Mouse (Mus musculus) forebrain, embryonic 11.5 days (tissue): ENCODE data around the gene Hist1h2bg. TPM values are rescaled to one million over a fixed set of nuclear protein-coding genes. Genes with fewer than 3 reads are reported as not detected.
"Not testable (repeated sequence)": the region's sequence is repeated elsewhere in the genome, so short reads cannot be mapped to it uniquely, and the experiment has no call there.

Source experiments
- ATAC-seq: fragments of 200-750 bp; cut with Nextera tagmentation; replicated peaks from 2 replicates; pipeline ENCODE4 v1.8.0; 2017; ENCODE audit warnings: moderate TSS enrichment; ENCODE audit not compliant: low FRiP score
- DNase-seq: peaks from one replicate; pipeline ENCODE4 v3.0.0-alpha.2; 2017; ENCODE audit warnings: low spot score
- H3K27ac ChIP-seq: fragments of 300-500 bp; sonication (generic); 2 replicates; pipeline ENCODE4 v1.5.1; 2014; ENCODE audit warnings: low read depth, low read length
- H3K27me3 ChIP-seq: fragments of 300-500 bp; sonication (generic); 2 replicates; pipeline ENCODE4 v1.6.1; 2014; ENCODE audit warnings: mild to moderate bottlenecking, low read length, mixed read lengths; ENCODE audit not compliant: control insufficient read depth, insufficient read depth
- H3K36me3 ChIP-seq: fragments of 300-500 bp; sonication (generic); 2 replicates; pipeline ENCODE4 v1.6.1; 2014; ENCODE audit warnings: mild to moderate bottlenecking, low read length, moderate library complexity, mixed read lengths; ENCODE audit not compliant: control insufficient read depth, insufficient read depth
- H3K4me1 ChIP-seq: fragments of 300-500 bp; sonication (generic); replicated peaks from 2 replicates; pipeline ENCODE4 v1.6.1; 2014; ENCODE audit warnings: low read length, mixed read lengths; ENCODE audit not compliant: control insufficient read depth, insufficient read depth
- H3K4me2 ChIP-seq: fragments of 300-500 bp; sonication (generic); 2 replicates; pipeline ENCODE4 v1.6.1; 2014; ENCODE audit warnings: low read depth, mild to moderate bottlenecking, low read length, moderate library complexity, mixed read lengths; ENCODE audit not compliant: severe bottlenecking
- H3K4me3 ChIP-seq: fragments of 300-500 bp; sonication (generic); 2 replicates; pipeline ENCODE4 v1.5.1; 2014; ENCODE audit warnings: low read depth, low read length
- H3K9ac ChIP-seq: fragments of 300-500 bp; sonication (generic); 2 replicates; pipeline ENCODE4 v1.6.1; 2014; ENCODE audit warnings: low read length
- H3K9me3 ChIP-seq: fragments of 300-500 bp; sonication (generic); 2 replicates; pipeline ENCODE4 v1.6.1; 2016; ENCODE audit warnings: low read length, mixed read lengths; ENCODE audit not compliant: control insufficient read depth
- WGBS: fragments of 180-500 bp; shearing (Covaris S2); extraction: QIAGEN DNeasy Blood & Tissue Kit; methylation state at CpG from one replicate; pipeline ENCODE4 v1.1.7; 2014; 5-methylcytosine and 5-hydroxymethylcytosine counted together
- polyA plus RNA-seq: library from polyadenylated mRNA; unstranded; fragments of >200 nt; fragmentation: Nextera tagmentation; extraction: Ambion mirVana; gene quantifications from 2 replicates; pipeline ENCODE4 v1.2.1, GENCODE M21; 2014

The Hist1h2bg gene
- polyA plus RNA-seq, 1 experiment from 2014 or later: 7.4 TPM

DNA sequence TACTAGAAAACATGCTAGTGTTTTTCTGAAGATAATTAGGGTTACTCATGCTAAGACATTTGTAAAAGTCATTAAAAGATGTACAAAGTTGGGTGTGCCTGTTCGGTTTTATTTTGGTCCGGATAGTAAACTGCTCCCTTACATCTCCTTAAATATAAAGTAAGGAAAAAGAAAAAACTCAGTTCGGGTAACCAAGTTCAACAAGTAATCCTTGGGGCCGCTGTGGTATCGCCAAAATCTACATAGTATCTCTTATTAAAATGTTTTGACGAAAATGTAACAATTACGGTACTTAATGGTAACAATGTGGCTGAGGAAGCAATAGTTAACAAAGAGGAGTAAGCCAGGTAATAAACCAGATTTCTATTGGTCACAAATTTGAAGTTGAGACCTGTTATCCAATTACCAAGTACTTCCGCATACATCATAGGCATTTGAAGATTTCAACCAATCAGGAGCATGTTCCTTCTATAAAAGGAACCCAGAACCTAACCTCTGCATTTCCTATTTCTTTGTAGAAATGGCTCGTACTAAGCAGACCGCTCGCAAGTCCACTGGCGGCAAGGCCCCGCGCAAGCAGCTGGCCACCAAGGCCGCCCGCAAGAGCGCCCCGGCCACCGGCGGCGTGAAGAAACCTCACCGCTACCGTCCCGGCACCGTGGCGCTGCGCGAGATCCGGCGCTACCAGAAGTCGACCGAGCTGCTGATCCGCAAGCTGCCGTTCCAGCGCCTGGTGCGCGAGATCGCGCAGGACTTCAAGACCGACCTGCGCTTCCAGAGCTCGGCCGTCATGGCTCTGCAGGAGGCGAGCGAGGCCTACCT, 27.0 kb upstream of the Hist1h2bg start, which contains the start of gene Hist1h3f:
Gene Hist1h3f (plus strand): TSS at position 88 of the 822 bp plus-strand sequence.
- H3K4me3 ChIP-seq: peak within 1 kb of the TSS; percentile 40
- WGBS: under 1% methylated on average over 24 of the region's 45 CpGs
- peak within 1 kb of the TSS; percentile 74 for H3K4me2 ChIP-seq
- ATAC-seq (peak; percentile 94), DNase-seq (peak; percentile 79)
- no peaks in the 10 kb centered on the region for H3K27me3 ChIP-seq
- no peaks in the 10 kb centered on the region for H3K36me3 ChIP-seq
- peak within 1 kb of the TSS; percentile 68 for H3K9ac ChIP-seq
- no peaks in the 10 kb centered on the region for H3K9me3 ChIP-seq
- no peaks in the 10 kb centered on the region for H3K4me1 ChIP-seq
- H3K27ac ChIP-seq: peak within 1 kb of the TSS; percentile 94

GRCm38 (mm10) chr13:23544787-23545120, 26.4 kb upstream of the Hist1h2bg start:
- peak overlapping the region; percentile 37 for H3K4me3 ChIP-seq
- H3K4me2 ChIP-seq: peak overlapping the region; percentile 38; the same call in 1 of the 2 replicates
- not testable (repeated sequence) for H3K27ac ChIP-seq, H3K36me3 ChIP-seq, H3K9me3 ChIP-seq, DNase-seq, H3K27me3 ChIP-seq, H3K4me1 ChIP-seq, ATAC-seq
- WGBS: 0% methylated on average over 11 of the region's 14 CpGs
- H3K9ac ChIP-seq: peak overlapping the region; percentile 64

- no peaks in the 10 kb centered on the region for H3K27me3 ChIP-seq
Observed at GRCm38 (mm10) chr13:23546694-23547093, 24.5 kb upstream of the Hist1h2bg start.

DNA sequence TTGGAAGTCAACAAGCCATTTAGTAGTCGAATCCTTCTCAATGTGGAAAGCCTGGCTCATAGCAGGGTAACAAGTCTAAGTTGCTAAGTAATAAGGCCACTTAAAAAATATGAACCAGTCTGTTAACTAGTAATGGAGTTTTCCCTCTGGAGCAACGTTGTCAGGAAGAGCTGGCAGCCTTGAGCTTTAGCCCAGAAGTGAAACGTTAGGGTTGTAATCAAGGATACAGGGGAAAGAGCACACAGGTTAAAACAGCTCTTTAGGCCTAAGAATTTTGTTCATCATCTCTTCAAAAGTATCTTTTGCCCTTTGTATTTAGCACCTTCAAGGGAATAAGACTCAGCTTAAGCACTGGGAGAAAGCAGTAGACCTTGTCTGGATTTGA, 20.4 kb upstream of the Hist1h2bg start:
- Histone ChIP-seq H3K27ac (peak overlapping the region; percentile 93), H3K9ac (peak overlapping the region; percentile 71), H3K27me3 (no peaks in the 10 kb centered on the region), H3K4me3 (peak overlapping the region; percentile 36), H3K4me2 (peak overlapping the region; percentile 55), H3K9me3 (no peaks in the 10 kb centered on the region), H3K36me3 (no peaks in the 10 kb centered on the region), H3K4me1 (no peaks in the 10 kb centered on the region)
- ATAC-seq (no peak), DNase-seq (no peak)
- WGBS: 8% methylated on average over 3 of the region's 3 CpGs

More at GRCm38 (mm10) chr13:23546694-23547093, 24.5 kb upstream of the Hist1h2bg start:
- no peaks in the 10 kb centered on the region for H3K36me3 ChIP-seq
- no peak for DNase-seq
- no peak overlapping the region for H3K4me3 ChIP-seq
- no peaks in the 10 kb centered on the region for H3K4me1 ChIP-seq
- no peak for ATAC-seq
- WGBS: 87% methylated on average over 5 of the region's 5 CpGs
- peak overlapping the region; percentile 62 for H3K27ac ChIP-seq
- H3K9ac ChIP-seq: no peak overlapping the region
- H3K9me3 ChIP-seq: no peaks in the 10 kb centered on the region
- no peak overlapping the region for H3K4me2 ChIP-seq

DNA sequence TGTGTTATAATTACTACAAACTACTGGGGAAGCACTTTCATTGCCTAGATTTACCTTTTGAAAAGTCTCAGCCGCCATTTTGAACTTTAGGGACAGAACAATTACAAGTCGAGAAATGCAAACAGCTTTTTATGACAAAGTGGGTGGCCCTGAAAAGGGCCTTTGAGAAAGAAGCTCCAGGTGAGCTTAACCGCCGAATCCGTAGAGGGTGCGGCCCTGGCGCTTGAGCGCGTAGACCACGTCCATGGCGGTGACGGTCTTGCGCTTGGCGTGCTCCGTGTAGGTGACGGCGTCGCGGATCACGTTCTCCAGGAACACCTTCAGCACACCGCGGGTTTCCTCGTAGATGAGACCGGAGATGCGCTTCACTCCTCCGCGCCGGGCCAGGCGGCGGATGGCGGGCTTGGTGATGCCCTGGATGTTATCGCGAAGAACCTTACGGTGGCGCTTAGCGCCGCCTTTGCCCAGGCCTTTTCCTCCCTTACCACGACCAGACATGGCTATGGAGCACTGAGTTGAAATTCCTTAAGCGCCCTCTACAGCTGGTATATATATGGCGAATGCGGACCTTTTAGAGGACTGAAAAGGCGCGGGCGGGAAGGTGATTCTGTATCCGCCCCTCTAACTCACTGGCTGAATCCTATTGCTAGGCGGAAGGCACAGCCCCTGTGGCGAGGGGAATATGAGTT, 19.9 kb upstream of the Hist1h2bg start, which contains the start of gene Hist1h4f:
Gene Hist1h4f (minus strand): TSS at position 503 of the 689 bp plus-strand sequence.
- WGBS: under 1% methylated on average over 44 of the region's 47 CpGs
- not testable (repeated sequence) for H3K36me3 ChIP-seq

DNA sequence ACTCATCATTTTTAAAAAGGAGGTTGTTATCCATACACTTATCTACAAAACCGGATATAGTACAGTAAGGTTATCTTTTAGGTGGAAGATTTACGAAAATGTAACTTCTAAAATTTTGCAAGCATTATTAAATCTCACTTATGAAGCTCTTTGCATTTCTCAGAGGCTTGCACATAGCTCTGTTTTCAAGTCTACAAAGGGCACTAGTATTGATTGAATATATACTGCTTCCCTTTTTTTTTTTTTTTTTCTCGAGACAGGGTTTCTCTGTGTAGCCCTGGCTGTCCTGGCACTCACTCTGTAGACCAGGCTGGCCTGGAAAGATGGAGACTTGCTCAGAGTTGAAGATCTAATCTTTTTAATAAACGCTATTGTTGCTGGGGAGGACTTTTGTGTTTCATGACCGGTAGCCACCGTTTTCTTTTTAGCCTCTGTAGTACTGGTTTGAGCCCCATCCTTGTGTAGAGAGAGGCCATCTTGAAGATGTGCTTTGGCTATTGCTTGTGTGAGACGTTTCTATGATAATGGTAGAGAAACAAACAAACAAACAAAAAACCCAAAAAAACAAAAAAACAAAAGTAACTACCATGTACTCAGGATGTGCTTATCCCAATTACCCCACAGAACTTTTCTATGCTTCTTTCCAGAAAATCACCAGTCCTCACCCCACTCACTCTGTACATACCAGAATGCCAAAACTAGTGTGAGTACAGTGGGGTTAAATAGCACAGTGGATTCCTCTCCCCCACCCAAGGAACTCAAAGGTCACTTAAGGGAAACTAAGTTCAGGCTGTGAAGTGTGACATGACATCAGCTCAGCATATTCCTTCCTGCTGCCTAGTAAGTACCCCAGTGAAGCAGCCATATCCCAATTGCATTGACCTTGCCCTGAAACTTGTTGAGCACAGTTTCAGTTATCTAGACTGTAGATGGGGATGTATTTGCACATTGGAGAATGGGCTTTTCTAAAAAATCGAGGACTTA, 19.0 kb upstream of the Hist1h2bg start:
- Histone ChIP-seq H3K36me3 (no peaks in the 10 kb centered on the region), H3K4me1 (peaks cover 2% of the 10 kb centered on the region; the same call in 1 of the 2 replicates), H3K27ac (peak overlapping the region; percentile 93), H3K9me3 (no peaks in the 10 kb centered on the region), H3K4me3 (peak overlapping the region; percentile 36), H3K9ac (peak overlapping the region; percentile 71), H3K27me3 (no peaks in the 10 kb centered on the region), H3K4me2 (peak overlapping the region; percentile 55; the same call in 1 of the 2 replicates)
- DNase-seq (no peak), ATAC-seq (no peak)
- 50% methylated on average over 8 of the region's 8 CpGs for WGBS

More for the DNA sequence above, 19.9 kb upstream of the Hist1h2bg start, which contains the start of gene Hist1h4f:
- peak; percentile 94 for DNase-seq
- peak; percentile 81 for ATAC-seq
- H3K4me1 ChIP-seq, H3K27me3 ChIP-seq, H3K9me3 ChIP-seq: not testable (repeated sequence)
- Histone ChIP-seq H3K4me2 (peak within 1 kb of the TSS; percentile 55), H3K4me3 (peak within 1 kb of the TSS; percentile 36), H3K9ac (peak within 1 kb of the TSS; percentile 71), H3K27ac (peak within 1 kb of the TSS; percentile 93)

DNA sequence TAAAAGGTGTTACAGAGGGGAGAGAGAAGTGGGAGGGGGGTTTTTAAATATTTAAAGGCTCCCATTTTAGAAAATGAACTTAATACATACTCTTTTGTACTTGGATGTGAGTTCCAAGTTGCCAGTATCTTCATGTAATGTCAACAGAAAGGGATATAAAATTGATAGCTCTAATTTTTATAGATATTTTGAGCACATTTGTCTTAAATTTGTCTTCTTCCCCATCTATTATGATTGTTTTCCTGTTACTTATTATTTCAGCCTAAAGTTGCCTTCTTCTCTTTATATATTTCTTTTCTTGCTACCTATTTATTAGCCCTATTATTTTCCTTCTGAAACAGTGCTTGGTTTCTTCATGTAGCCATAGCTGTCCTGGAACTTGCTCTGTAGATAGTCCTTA, 18.2 kb upstream of the Hist1h2bg start, which contains the start of gene Hist1h1d:
Gene Hist1h1d (plus strand): TSS at position 301 of the 400 bp plus-strand sequence.
- Histone ChIP-seq H3K9me3 (no peaks in the 10 kb centered on the region), H3K27ac (peak within 1 kb of the TSS; percentile 100), H3K4me3 (no peak within 1 kb of the TSS), H3K27me3 (no peaks in the 10 kb centered on the region), H3K4me1 (peaks cover 2% of the 10 kb centered on the region; the same call in 1 of the 2 replicates), H3K4me2 (no peak within 1 kb of the TSS; the same call in 1 of the 2 replicates), H3K9ac (no peak within 1 kb of the TSS; the same call in 1 of the 2 replicates), H3K36me3 (no peaks in the 10 kb centered on the region)
- ATAC-seq (no peak), DNase-seq (no peak)
